Mouse (Mus musculus): ENCODE data around the gene Hspa12a. TPM values are rescaled to one million over a fixed set of nuclear protein-coding genes. Genes with fewer than 3 reads are reported as not detected.
A peak's percentile ranks its signal among the peaks of the same experiment; 100 is the strongest.

Hspa12a gene
- polyA plus RNA-seq, 1 experiment from 2014 or later = 0.28 TPM

DNA sequence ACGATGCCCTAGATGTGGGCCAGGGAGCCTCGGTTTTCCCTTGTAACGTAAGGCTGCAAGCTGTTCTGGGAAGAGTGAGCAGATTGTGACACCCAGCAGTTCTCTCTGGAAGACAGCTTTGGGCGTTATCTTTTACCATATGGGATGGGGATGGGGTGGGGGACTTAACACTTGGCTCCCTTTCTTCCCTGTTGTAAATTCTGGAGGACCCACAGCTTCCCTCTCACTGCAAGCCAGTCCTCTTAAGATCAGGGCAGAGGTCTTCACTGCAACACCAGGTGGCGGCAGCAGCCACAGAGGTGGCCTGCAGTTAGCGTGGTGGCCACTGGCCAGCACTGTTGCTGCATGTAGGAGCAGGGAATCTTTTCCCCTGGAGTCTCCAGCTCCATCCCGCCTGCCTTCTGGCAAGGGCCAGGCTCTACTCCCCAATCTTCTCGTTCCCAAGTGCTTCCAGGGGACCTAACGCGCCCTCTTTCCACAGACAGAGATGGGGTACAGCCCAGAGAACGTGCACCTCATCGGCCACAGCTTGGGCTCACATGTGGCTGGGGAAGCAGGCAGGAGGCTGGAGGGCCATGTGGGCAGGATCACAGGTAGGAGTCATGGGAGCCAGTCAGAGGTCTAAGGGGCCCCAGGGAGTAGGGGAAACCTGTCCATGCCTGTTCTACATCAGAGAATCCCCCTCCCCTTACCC lies 180.5 kb downstream of the Hspa12a start:
- peak; percentile 29; the same call in 1 of the 2 replicates for ATAC-seq

DNA sequence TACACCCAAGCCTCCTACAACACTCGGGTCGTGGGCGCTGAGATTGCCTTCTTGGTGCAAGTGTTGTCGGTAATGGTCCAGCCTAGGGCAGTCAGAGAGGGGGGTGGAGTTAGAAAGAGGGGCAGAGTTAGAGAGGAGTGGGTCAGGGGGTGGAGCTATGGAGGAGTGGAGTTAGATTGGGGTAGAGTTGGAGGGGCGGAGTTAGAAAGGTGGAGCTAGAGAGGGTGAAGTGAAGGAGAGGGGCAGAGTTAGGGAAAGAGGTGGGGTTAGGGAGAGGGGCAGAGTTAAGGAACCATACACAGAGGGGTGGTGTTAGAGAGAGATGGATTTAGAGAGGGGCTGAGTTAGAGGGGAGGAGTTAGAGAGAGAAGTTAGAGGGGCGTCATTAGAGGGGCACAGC lies 181.1 kb downstream of the Hspa12a start:
- ATAC-seq (no peak), DNase-seq (no peak)
- no peak overlapping the region for H3K9ac ChIP-seq (replicated peaks)
- H3K4me3 ChIP-seq (ENCODE audit: low read depth, low read length) = no peak overlapping the region
- no peaks in the 10 kb centered on the region; the same call in 1 of the 2 replicates for H3K4me1 ChIP-seq (ENCODE audit: insufficient read depth)
- no peak overlapping the region for H3K4me2 ChIP-seq (ENCODE audit: low read depth, low read length)
- H3K9me3 ChIP-seq (ENCODE audit: low read length) = no peaks in the 10 kb centered on the region
- H3K36me3 ChIP-seq (replicated peaks; ENCODE audit: insufficient read depth, low read length) = no peaks in the 10 kb centered on the region
- no peak overlapping the region for H3K27ac ChIP-seq (ENCODE audit: low read depth)
- H3K27me3 ChIP-seq (ENCODE audit: insufficient read depth, low read length) = no peaks in the 10 kb centered on the region
- 25% methylated on average over 6 of the region's 6 CpGs for WGBS (ENCODE audit: insufficient replicate concordance)
- no peak for TF ChIP-seq CTCF (IDR thresholded peaks at IDR 0.05; ENCODE audit: low read depth)
- no peak for TF ChIP-seq EP300 (IDR thresholded peaks at IDR 0.05; ENCODE audit: low read depth)

More for the DNA sequence above, 180.5 kb downstream of the Hspa12a start:
- Histone ChIP-seq H3K27me3 (ENCODE audit: insufficient read depth, low read length) (no peaks in the 10 kb centered on the region), H3K9me3 (ENCODE audit: low read length) (no peaks in the 10 kb centered on the region), H3K4me3 (ENCODE audit: low read depth, low read length) (no peak overlapping the region), H3K36me3 (replicated peaks; ENCODE audit: insufficient read depth, low read length) (no peaks in the 10 kb centered on the region), H3K27ac (ENCODE audit: low read depth) (no peak overlapping the region), H3K4me1 (ENCODE audit: insufficient read depth) (no peaks in the 10 kb centered on the region; the same call in 1 of the 2 replicates), H3K4me2 (ENCODE audit: low read depth, low read length) (no peak overlapping the region), H3K9ac (replicated peaks) (no peak overlapping the region)
- WGBS (ENCODE audit: insufficient replicate concordance) = 16% methylated on average over 12 of the region's 12 CpGs
- DNase-seq = peak; percentile 55
- TF ChIP-seq EP300 (IDR thresholded peaks at IDR 0.05; ENCODE audit: low read depth) (no peak), CTCF (IDR thresholded peaks at IDR 0.05; ENCODE audit: low read depth) (peak; percentile 78)

DNA sequence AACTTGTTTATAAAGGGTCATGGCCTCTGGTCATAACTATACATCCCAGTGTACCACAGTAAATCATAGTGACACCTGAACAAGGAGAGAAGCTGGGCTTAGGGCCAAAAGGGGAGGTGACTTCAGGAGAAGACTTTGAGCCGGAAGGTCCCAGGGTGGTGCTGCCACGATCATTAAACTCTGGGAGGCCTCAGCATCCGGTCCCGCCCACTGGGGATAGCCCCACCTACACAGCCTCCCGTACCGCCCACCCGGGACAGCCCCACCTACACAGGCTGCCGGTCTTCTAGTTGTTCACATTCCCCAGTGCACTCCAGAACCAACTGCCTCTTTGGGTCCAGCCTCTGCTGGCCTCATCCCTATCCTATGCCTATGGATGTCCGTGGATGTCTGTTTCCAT lies 184.0 kb downstream of the Hspa12a start, which contains the start of gene Pnliprp2:
TSS of gene Pnliprp2 (plus strand) at position 297 of the 400 bp plus-strand sequence.
- ATAC-seq (peak; percentile 81), DNase-seq (peak; percentile 69)
- no peak within 1 kb of the TSS for H3K27ac ChIP-seq (ENCODE audit: low read depth)
- H3K36me3 ChIP-seq (replicated peaks; ENCODE audit: insufficient read depth, low read length) = no peaks in the 10 kb centered on the region
- H3K4me1 ChIP-seq (ENCODE audit: insufficient read depth) = no peaks in the 10 kb centered on the region; the same call in 1 of the 2 replicates
- no peaks in the 10 kb centered on the region for H3K27me3 ChIP-seq (ENCODE audit: insufficient read depth, low read length)
- no peak within 1 kb of the TSS for H3K9ac ChIP-seq (replicated peaks)
- H3K9me3 ChIP-seq (ENCODE audit: low read length) = no peaks in the 10 kb centered on the region
- no peak within 1 kb of the TSS for H3K4me2 ChIP-seq (ENCODE audit: low read depth, low read length)
- WGBS (ENCODE audit: insufficient replicate concordance) = 50% methylated on average over 9 of the region's 9 CpGs
- no peak within 1 kb of the TSS for H3K4me3 ChIP-seq (ENCODE audit: low read depth, low read length)
- TF ChIP-seq EP300 (IDR thresholded peaks at IDR 0.05; ENCODE audit: low read depth) = no peak
- TF ChIP-seq CTCF (IDR thresholded peaks at IDR 0.05; ENCODE audit: low read depth) = no peak

DNA sequence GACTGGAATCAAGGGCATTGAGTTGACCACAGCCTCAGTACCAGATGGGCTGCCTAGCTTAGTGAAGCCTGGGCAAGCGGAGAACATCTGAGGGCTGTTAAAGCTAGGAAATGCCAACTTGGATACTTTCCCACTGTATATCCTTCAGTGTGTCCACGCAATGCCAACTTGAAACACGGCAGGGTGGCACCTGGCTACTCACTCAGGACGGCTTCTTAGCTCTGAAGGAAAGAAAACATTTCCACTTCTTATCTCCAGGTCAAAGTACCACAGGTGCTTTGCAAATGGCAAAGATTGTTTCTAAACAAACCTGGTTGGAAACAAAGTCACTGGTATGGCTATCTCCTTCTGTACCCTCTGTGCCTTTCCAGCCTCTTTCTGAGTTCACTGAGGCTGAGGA lies 184.6 kb downstream of the Hspa12a start:
- H3K27me3 ChIP-seq (ENCODE audit: insufficient read depth, low read length) = no peaks in the 10 kb centered on the region
- DNase-seq (no peak), ATAC-seq (no peak)
- 70% methylated on average over 4 of the region's 4 CpGs for WGBS (ENCODE audit: insufficient replicate concordance)
- H3K9ac ChIP-seq (replicated peaks) = no peak overlapping the region
- H3K36me3 ChIP-seq (replicated peaks; ENCODE audit: insufficient read depth, low read length) = no peaks in the 10 kb centered on the region
- H3K4me3 ChIP-seq (ENCODE audit: low read depth, low read length) = no peak overlapping the region
- TF ChIP-seq CTCF (IDR thresholded peaks at IDR 0.05; ENCODE audit: low read depth) (no peak), EP300 (IDR thresholded peaks at IDR 0.05; ENCODE audit: low read depth) (no peak)
- no peaks in the 10 kb centered on the region for H3K9me3 ChIP-seq (ENCODE audit: low read length)
- no peak overlapping the region for H3K27ac ChIP-seq (ENCODE audit: low read depth)
- H3K4me2 ChIP-seq (ENCODE audit: low read depth, low read length) = no peak overlapping the region
- no peaks in the 10 kb centered on the region; the same call in 1 of the 2 replicates for H3K4me1 ChIP-seq (ENCODE audit: insufficient read depth)

DNA sequence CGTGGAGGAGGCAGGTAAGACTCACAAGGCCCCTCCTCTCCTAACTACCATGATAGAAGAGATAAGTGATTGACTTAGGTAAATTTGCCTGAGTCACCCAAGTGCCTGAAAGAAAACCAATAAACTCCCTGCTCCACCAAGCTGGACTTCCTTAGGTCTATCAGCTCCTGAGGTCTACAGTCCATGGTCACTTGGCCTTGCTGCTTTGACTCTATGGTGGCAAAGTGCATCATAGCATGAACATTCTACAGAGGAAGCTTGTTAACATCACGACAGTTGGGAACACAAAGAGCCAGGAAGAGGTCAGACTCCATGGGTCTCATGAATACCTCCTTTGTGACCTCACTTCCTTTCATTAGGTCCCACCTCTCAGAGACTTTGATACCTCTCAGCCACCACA lies 191.9 kb downstream of the Hspa12a start:
- DNase-seq (no peak), ATAC-seq (no peak)
- Histone ChIP-seq H3K4me1 (ENCODE audit: insufficient read depth) (no peaks in the 10 kb centered on the region), H3K4me2 (ENCODE audit: low read depth, low read length) (no peak overlapping the region), H3K36me3 (replicated peaks; ENCODE audit: insufficient read depth, low read length) (no peaks in the 10 kb centered on the region), H3K9me3 (ENCODE audit: low read length) (no peaks in the 10 kb centered on the region), H3K4me3 (ENCODE audit: low read depth, low read length) (no peak overlapping the region), H3K27ac (ENCODE audit: low read depth) (no peak overlapping the region), H3K27me3 (ENCODE audit: insufficient read depth, low read length) (no peaks in the 10 kb centered on the region), H3K9ac (replicated peaks) (no peak overlapping the region)
- no peak for TF ChIP-seq EP300 (IDR thresholded peaks at IDR 0.05; ENCODE audit: low read depth)
- no peak for TF ChIP-seq CTCF (IDR thresholded peaks at IDR 0.05; ENCODE audit: low read depth)
- 47% methylated on average over 2 of the region's 2 CpGs for WGBS (ENCODE audit: insufficient replicate concordance)

DNA sequence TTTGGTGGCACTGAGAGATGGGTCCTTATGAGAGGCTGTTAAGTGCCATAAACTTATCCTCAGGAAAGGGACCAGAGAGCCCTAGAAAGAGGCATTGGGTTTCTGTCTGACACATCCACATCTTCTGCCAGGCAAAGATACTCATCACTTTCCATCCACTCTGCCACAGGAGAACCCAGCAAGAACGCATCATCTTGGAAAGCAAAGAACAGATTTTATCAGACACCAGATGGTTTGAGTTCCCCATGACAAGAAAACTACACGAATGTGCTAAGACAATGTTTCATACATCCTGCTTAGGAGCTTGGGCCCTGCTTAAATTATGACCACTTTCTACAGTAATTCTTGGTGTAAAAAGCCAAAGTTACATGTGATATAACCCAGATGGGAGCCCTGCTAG lies 192.6 kb downstream of the Hspa12a start:
- no peak overlapping the region for H3K4me2 ChIP-seq (ENCODE audit: low read depth, low read length)
- H3K4me3 ChIP-seq (ENCODE audit: low read depth, low read length) = no peak overlapping the region
- no peaks in the 10 kb centered on the region for H3K36me3 ChIP-seq (replicated peaks; ENCODE audit: insufficient read depth, low read length)
- DNase-seq = no peak
- no peaks in the 10 kb centered on the region for H3K27me3 ChIP-seq (ENCODE audit: insufficient read depth, low read length)
- no peaks in the 10 kb centered on the region for H3K9me3 ChIP-seq (ENCODE audit: low read length)
- H3K27ac ChIP-seq (ENCODE audit: low read depth) = no peak overlapping the region
- ATAC-seq = no peak
- WGBS (ENCODE audit: insufficient replicate concordance) = 65% methylated on average over 2 of the region's 2 CpGs
- H3K9ac ChIP-seq (replicated peaks) = no peak overlapping the region
- no peaks in the 10 kb centered on the region for H3K4me1 ChIP-seq (ENCODE audit: insufficient read depth)
- TF ChIP-seq CTCF (IDR thresholded peaks at IDR 0.05; ENCODE audit: low read depth) (no peak), EP300 (IDR thresholded peaks at IDR 0.05; ENCODE audit: low read depth) (no peak)
